Mouse (Mus musculus) hematopoietic multipotent progenitor cell, adult 10-12 weeks (in vitro differentiated cells): ENCODE data around the gene Gm6710. TPM values are rescaled to one million over a fixed set of nuclear protein-coding genes. Genes with fewer than 3 reads are reported as not detected.

Source experiments
- polyA plus RNA-seq: library from polyadenylated mRNA; stranded (reverse); fragments of >175 nt; gene quantifications from 2 replicates; pipeline ENCODE4 v1.2.3, GENCODE M21; 2012; ENCODE audit warnings: low replicate concordance

Gene Gm6710
- 0.09 TPM in 1 of 2 replicates, not detected in the other for polyA plus RNA-seq

DNA sequence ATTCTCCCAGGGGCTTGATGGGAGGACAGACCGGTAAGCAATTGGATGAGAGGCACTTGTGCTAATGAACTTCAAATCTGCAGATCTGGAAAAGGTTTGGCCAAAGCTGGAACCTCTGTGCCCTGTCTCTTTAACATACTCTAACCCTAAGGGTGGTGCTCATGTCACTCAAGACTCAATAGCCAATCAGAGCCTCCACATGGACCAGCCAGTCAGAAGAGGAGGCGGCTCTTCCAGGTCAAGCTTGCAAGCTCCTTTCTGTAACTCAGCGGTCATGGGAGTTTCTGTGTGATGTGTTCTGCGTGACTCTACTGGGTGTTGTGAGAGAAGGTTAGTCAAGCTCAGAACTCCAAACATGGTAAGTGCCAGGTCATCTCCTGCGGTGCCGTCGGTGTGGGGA, at the start of gene Gm6710:
Gene Gm6710 (plus strand): TSS at position 196 of the 400 bp plus-strand sequence.

Other genes starting within 250 kb of the Gm6710 start
- not detected in 2 replicates for gene Gm11007, start 225.2 kb upstream of the Gm6710 start, polyA plus RNA-seq
- gene Zfp969, start 165.6 kb upstream of the Gm6710 start, polyA plus RNA-seq: 0.13 and 0.30 TPM in 2 replicates
- not detected in 2 replicates for gene Gm2007, start 127.7 kb upstream of the Gm6710 start, polyA plus RNA-seq
- not detected in 2 replicates for gene Gm14288, start 68.1 kb upstream of the Gm6710 start, polyA plus RNA-seq
- 0.64 TPM in 1 of 2 replicates, not detected in the other for gene Zfp966, start 61.9 kb downstream of the Gm6710 start, polyA plus RNA-seq
- gene Gm2026, start 96.1 kb downstream of the Gm6710 start, polyA plus RNA-seq: not detected in 2 replicates